Mouse (Mus musculus): ENCODE data around the gene Trim63.

DNA sequence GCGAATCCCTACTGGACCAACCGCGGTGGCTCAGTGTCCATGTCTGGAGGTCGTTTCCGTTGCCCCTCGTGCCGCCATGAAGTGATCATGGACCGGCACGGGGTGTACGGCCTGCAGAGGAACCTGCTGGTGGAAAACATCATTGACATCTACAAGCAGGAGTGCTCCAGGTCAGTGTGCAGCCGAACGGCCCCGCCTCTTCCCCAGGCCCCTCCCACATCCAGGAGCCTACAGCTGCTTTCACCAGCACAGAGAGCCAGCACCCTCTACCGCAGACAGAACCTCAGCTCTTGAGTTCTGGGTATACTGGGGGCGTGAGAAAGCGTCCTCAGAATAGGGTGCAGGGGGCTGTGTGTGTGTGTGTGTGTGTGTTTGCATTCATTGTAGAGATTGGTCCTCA, 1.5 kb downstream of the Trim63 start:
- TF ChIP-seq CTCF (IDR thresholded peaks at IDR 0.05) (no peak), EP300 (IDR thresholded peaks at IDR 0.05) (no peak)
